Mouse (Mus musculus) liver, adult (tissue): ENCODE results near the gene Snap23.

Source experiments
- GATA4 ChIP-seq: IDR thresholded peaks from 2 replicates; pipeline ENCODE4 v1.6.1; 2014; ENCODE audit warnings: mild to moderate bottlenecking, low read length; ENCODE audit not compliant: insufficient replicate concordance

Gene Snap23

DNA sequence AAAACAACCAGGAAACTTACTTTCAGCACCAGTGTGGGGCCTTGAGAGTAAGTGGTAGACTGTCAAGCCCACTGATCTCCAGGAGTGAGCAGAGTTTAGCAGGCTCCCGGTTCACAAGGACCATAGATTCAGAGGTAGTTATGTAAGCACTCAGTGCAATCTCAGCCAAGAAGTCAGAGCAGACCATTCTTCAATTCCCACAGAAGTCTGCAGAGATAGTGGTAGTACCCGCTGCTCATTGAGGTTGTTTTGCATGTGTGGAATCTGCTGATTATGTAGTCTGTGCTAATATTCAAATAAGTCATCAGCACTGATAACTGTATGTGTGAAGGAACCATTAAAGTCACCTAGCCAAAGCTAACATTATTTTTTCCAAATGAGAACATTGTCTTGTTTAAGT lies 63.2 kb downstream of the Snap23 start:
- no peak for TF ChIP-seq GATA4

GRCm38 (mm10) chr2:120631521-120631920 lies 64.0 kb downstream of the Snap23 start:
- TF ChIP-seq GATA4, result no peak

DNA sequence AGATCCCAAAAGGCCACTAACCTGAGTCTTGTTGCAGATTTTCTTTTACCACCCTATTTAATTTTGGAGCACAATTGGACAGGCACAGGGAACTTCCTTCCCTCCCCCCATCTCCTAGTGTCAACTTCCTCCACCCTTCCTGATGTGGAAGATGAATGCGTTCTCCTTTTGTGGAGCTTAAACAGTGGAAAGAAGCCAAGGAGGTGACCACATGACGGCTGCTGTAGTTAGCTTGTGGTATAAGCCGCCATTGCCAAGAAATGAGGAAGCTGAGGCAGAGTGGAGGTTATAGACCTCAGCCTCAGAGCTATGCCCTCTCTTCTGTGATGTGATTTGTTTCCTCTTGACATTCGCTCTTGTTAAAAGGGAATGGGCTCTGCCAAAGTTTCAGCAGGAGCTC lies 64.5 kb downstream of the Snap23 start:
- TF ChIP-seq GATA4, result no peak

- no peak for TF ChIP-seq GATA4
Observed at GRCm38 (mm10) chr2:120640835-120641234, 73.4 kb downstream of the Snap23 start.

DNA sequence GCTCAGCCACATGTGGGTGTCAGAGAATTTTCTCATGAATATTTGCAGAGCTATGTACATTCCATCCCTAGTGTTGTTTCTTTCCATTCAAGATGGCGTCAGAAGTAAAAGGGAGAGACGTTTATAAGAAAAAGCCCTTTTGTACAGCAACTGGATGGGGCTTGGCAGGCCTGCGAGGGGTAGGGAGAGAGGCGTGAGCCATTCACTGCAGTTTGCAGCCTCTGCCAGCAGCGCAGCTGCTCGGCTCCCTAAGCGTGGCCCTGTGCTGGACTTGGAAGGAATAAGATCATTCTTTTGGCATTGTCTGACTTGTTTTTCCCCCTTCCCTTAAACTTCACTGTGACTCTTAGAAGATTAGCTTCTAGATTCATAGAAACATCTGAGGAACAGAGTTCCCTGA lies 76.4 kb downstream of the Snap23 start:
- no peak for TF ChIP-seq GATA4

DNA sequence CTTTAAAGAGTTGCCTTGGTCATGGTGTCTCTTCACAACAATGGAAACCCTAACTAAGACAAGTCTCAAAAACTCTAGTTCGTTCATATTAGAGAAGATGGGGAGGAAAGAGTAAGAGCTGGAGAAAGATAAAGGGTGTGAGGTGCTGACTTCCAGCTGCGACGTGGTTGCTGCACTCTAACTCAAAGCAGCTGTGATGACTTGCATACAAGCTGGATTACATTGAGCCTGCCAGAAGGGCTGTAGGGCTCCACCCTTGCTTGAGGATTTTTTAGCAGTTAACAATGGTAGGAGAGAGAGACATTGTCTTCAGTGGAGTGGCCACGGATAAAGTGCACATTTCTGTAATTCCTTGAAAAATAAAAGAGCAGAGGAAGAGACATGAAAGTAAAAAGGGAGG lies 79.3 kb downstream of the Snap23 start:
- TF ChIP-seq GATA4, result no peak
